Mouse (Mus musculus): ENCODE results near the gene Lgals4. TPM values are rescaled to one million over a fixed set of nuclear protein-coding genes. Genes with fewer than 3 reads are reported as not detected.
"Not testable (repeated sequence)": the region's sequence is repeated elsewhere in the genome, so short reads cannot be mapped to it uniquely, and the experiment has no call there.

Gene Lgals4
- polyA plus RNA-seq, 1 experiment from 2014 or later = 3.4 TPM

- H3K36me3 ChIP-seq (ENCODE audit: control insufficient read depth, insufficient read depth, low read length) = no peaks in the 10 kb centered on the region
- no peak overlapping the region for H3K27ac ChIP-seq (ENCODE audit: low read depth, low read length)
- H3K4me3 ChIP-seq (ENCODE audit: low read depth, low read length) = no peak overlapping the region
- no peak overlapping the region for H3K9ac ChIP-seq (replicated peaks; ENCODE audit: low read depth, low read length)
- no peak for ATAC-seq (ENCODE audit: low read depth)
- WGBS = 92% methylated on average over 28 of the region's 28 CpGs
- H3K4me1 ChIP-seq (ENCODE audit: control insufficient read depth, insufficient read depth, low read length) = no peaks in the 10 kb centered on the region
- H3K9me3 ChIP-seq (ENCODE audit: control insufficient read depth, low read length) = no peaks in the 10 kb centered on the region
- no peaks in the 10 kb centered on the region for H3K27me3 ChIP-seq (ENCODE audit: control insufficient read depth, insufficient read depth, low read length)
- no peak overlapping the region for H3K4me2 ChIP-seq (ENCODE audit: low read depth, low read length)
Measured at GRCm38 (mm10) chr7:28866769-28867507, 33.3 kb downstream of the Lgals4 start.

GRCm38 (mm10) chr7:28867508-28868340 is 34.1 kb downstream of the Lgals4 start:
- not testable (repeated sequence) for H3K4me3 ChIP-seq (ENCODE audit: low read depth, low read length); H3K9ac ChIP-seq (replicated peaks; ENCODE audit: low read depth, low read length); H3K27me3 ChIP-seq (ENCODE audit: control insufficient read depth, insufficient read depth, low read length); H3K4me1 ChIP-seq (ENCODE audit: control insufficient read depth, insufficient read depth, low read length); H3K27ac ChIP-seq (ENCODE audit: low read depth, low read length); H3K4me2 ChIP-seq (ENCODE audit: low read depth, low read length); ATAC-seq (ENCODE audit: low read depth); H3K9me3 ChIP-seq (ENCODE audit: control insufficient read depth, low read length); H3K36me3 ChIP-seq (ENCODE audit: control insufficient read depth, insufficient read depth, low read length)
- WGBS = 30% methylated on average over 23 of the region's 23 CpGs

- Histone ChIP-seq H3K4me1 (ENCODE audit: control insufficient read depth, insufficient read depth, low read length) (no peaks in the 10 kb centered on the region), H3K9ac (replicated peaks; ENCODE audit: low read depth, low read length) (no peak overlapping the region), H3K9me3 (ENCODE audit: control insufficient read depth, low read length) (no peaks in the 10 kb centered on the region), H3K4me3 (ENCODE audit: low read depth, low read length) (no peak overlapping the region), H3K27me3 (ENCODE audit: control insufficient read depth, insufficient read depth, low read length) (no peaks in the 10 kb centered on the region), H3K36me3 (ENCODE audit: control insufficient read depth, insufficient read depth, low read length) (no peaks in the 10 kb centered on the region), H3K27ac (ENCODE audit: low read depth, low read length) (no peak overlapping the region), H3K4me2 (ENCODE audit: low read depth, low read length) (no peak overlapping the region)
- 90% methylated on average over 24 of the region's 24 CpGs for WGBS
- no peak for ATAC-seq (ENCODE audit: low read depth)
Measured at GRCm38 (mm10) chr7:28870901-28871664, 37.4 kb downstream of the Lgals4 start.

- no peaks in the 10 kb centered on the region for H3K4me1 ChIP-seq (ENCODE audit: control insufficient read depth, insufficient read depth, low read length)
- no peak for ATAC-seq (ENCODE audit: low read depth)
- H3K27ac ChIP-seq (ENCODE audit: low read depth, low read length) = no peak overlapping the region
- no peaks in the 10 kb centered on the region for H3K27me3 ChIP-seq (ENCODE audit: control insufficient read depth, insufficient read depth, low read length)
- no peaks in the 10 kb centered on the region for H3K9me3 ChIP-seq (ENCODE audit: control insufficient read depth, low read length)
- H3K4me3 ChIP-seq (ENCODE audit: low read depth, low read length) = no peak overlapping the region
- no peaks in the 10 kb centered on the region for H3K36me3 ChIP-seq (ENCODE audit: control insufficient read depth, insufficient read depth, low read length)
- 60% methylated on average over 2 of the region's 2 CpGs for WGBS
- no peak overlapping the region for H3K4me2 ChIP-seq (ENCODE audit: low read depth, low read length)
- no peak overlapping the region for H3K9ac ChIP-seq (replicated peaks; ENCODE audit: low read depth, low read length)
Measured at GRCm38 (mm10) chr7:28874565-28874964, 40.9 kb downstream of the Lgals4 start.

GRCm38 (mm10) chr7:28876099-28876498 is 42.4 kb downstream of the Lgals4 start:
- 79% methylated on average over 4 of the region's 4 CpGs for WGBS
- H3K4me2 ChIP-seq (ENCODE audit: low read depth, low read length) = no peak overlapping the region

GRCm38 (mm10) chr7:28877155-28877554 is 43.5 kb downstream of the Lgals4 start:
- H3K4me1 ChIP-seq (ENCODE audit: control insufficient read depth, insufficient read depth, low read length) = no peaks in the 10 kb centered on the region
- no peak overlapping the region for H3K4me2 ChIP-seq (ENCODE audit: low read depth, low read length)
- no peak overlapping the region for H3K4me3 ChIP-seq (ENCODE audit: low read depth, low read length)
- H3K9ac ChIP-seq (replicated peaks; ENCODE audit: low read depth, low read length) = no peak overlapping the region
- no peaks in the 10 kb centered on the region for H3K36me3 ChIP-seq (ENCODE audit: control insufficient read depth, insufficient read depth, low read length)
- 90% methylated on average over 7 of the region's 7 CpGs for WGBS
- no peaks in the 10 kb centered on the region for H3K9me3 ChIP-seq (ENCODE audit: control insufficient read depth, low read length)
- no peaks in the 10 kb centered on the region for H3K27me3 ChIP-seq (ENCODE audit: control insufficient read depth, insufficient read depth, low read length)
- no peak for ATAC-seq (ENCODE audit: low read depth)
- H3K27ac ChIP-seq (ENCODE audit: low read depth, low read length) = no peak overlapping the region

More at GRCm38 (mm10) chr7:28876099-28876498, 42.4 kb downstream of the Lgals4 start:
- H3K4me3 ChIP-seq (ENCODE audit: low read depth, low read length) = no peak overlapping the region
- H3K9me3 ChIP-seq (ENCODE audit: control insufficient read depth, low read length) = no peaks in the 10 kb centered on the region
- no peak overlapping the region for H3K27ac ChIP-seq (ENCODE audit: low read depth, low read length)
- no peaks in the 10 kb centered on the region for H3K27me3 ChIP-seq (ENCODE audit: control insufficient read depth, insufficient read depth, low read length)
- H3K36me3 ChIP-seq (ENCODE audit: control insufficient read depth, insufficient read depth, low read length) = no peaks in the 10 kb centered on the region
- H3K9ac ChIP-seq (replicated peaks; ENCODE audit: low read depth, low read length) = no peak overlapping the region
- no peaks in the 10 kb centered on the region for H3K4me1 ChIP-seq (ENCODE audit: control insufficient read depth, insufficient read depth, low read length)
- ATAC-seq (ENCODE audit: low read depth) = no peak

GRCm38 (mm10) chr7:28877856-28878255 is 44.2 kb downstream of the Lgals4 start:
- WGBS = 80% methylated on average over 4 of the region's 4 CpGs
- Histone ChIP-seq H3K4me2 (ENCODE audit: low read depth, low read length) (no peak overlapping the region), H3K27ac (ENCODE audit: low read depth, low read length) (no peak overlapping the region), H3K9me3 (ENCODE audit: control insufficient read depth, low read length) (no peaks in the 10 kb centered on the region), H3K9ac (replicated peaks; ENCODE audit: low read depth, low read length) (no peak overlapping the region), H3K36me3 (ENCODE audit: control insufficient read depth, insufficient read depth, low read length) (no peaks in the 10 kb centered on the region), H3K27me3 (ENCODE audit: control insufficient read depth, insufficient read depth, low read length) (no peaks in the 10 kb centered on the region), H3K4me1 (ENCODE audit: control insufficient read depth, insufficient read depth, low read length) (no peaks in the 10 kb centered on the region), H3K4me3 (ENCODE audit: low read depth, low read length) (no peak overlapping the region)
- ATAC-seq (ENCODE audit: low read depth) = no peak

GRCm38 (mm10) chr7:28879606-28880005 is 46.0 kb downstream of the Lgals4 start:
- H3K4me1 ChIP-seq (ENCODE audit: control insufficient read depth, insufficient read depth, low read length) = no peaks in the 10 kb centered on the region
- no peaks in the 10 kb centered on the region for H3K9me3 ChIP-seq (ENCODE audit: control insufficient read depth, low read length)
- WGBS = 78% methylated on average over 7 of the region's 7 CpGs
- H3K36me3 ChIP-seq (ENCODE audit: control insufficient read depth, insufficient read depth, low read length) = no peaks in the 10 kb centered on the region
- H3K9ac ChIP-seq (replicated peaks; ENCODE audit: low read depth, low read length) = no peak overlapping the region
- H3K4me2 ChIP-seq (ENCODE audit: low read depth, low read length) = no peak overlapping the region
- no peak for ATAC-seq (ENCODE audit: low read depth)
- H3K27ac ChIP-seq (ENCODE audit: low read depth, low read length) = no peak overlapping the region
- no peaks in the 10 kb centered on the region for H3K27me3 ChIP-seq (ENCODE audit: control insufficient read depth, insufficient read depth, low read length)
- H3K4me3 ChIP-seq (ENCODE audit: low read depth, low read length) = no peak overlapping the region
